Mouse (Mus musculus): Measurements from ENCODE around the gene Gm4131.
"Not testable (repeated sequence)": the region's sequence is repeated elsewhere in the genome, so short reads cannot be mapped to it uniquely, and the experiment has no call there.

GRCm38 (mm10) chr14:62566821-62567220, at the start of gene Gm4131:
- not testable (repeated sequence) for TF ChIP-seq MAX (IDR thresholded peaks at IDR 0.05; ENCODE audit: low read depth); E2F4 (IDR thresholded peaks at IDR 0.05; ENCODE audit: insufficient read depth); POLR2A (IDR thresholded peaks at IDR 0.05; ENCODE audit: insufficient read length, low read depth); TCF3 (IDR thresholded peaks at IDR 0.05; ENCODE audit: insufficient read length, low read depth); MYOD1 (IDR thresholded peaks at IDR 0.05; ENCODE audit: control insufficient read depth in 1 of 3, insufficient read length in 2 of 3, low read depth in 2 of 3); USF1 (IDR thresholded peaks at IDR 0.05; ENCODE audit: low read depth); TCF12 (IDR thresholded peaks at IDR 0.05; ENCODE audit: insufficient read depth, poor library complexity, severe bottlenecking)

Measured in myocyte (in vitro differentiated cells).